Mouse (Mus musculus) cerebellum, postnatal 10 days (tissue): ENCODE measurements at regions not wholly inside any gene's neighbourhood (a gene's known extent, or its start where the extent isn't known, plus 50 kb on each side); places are given as distances from the start of the nearest gene placed in this dataset.

ENCODE experiments used
- DNase-seq, 2 experiments: peaks; one replicate each; pipeline ENCODE4 v3.0.0; 2021; ENCODE audit warnings: mixed read lengths in 2 of 2

- no peak for DNase-seq
These were observed 658.5 kb downstream of the Inhba start for GRCm38 (mm10) chr13:16670047-16670733.

DNA sequence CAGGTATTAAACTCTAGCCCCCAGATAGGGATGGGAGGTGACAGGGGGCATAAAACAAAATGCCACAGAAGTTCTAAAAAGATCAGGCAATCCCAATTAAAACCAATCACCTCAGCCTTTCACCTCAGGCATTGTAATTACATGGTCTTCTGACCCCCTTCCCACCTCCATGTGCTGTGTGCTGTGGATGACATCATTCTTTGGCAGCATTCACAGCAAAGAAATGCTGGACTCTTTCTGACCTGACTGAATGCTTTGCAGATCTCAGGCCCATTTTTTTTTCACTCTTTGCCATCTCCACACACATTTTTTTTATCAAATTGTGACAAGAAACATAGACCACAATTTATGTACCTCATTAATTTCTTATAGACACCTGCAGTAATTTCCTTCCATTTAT is 659.1 kb downstream of the Inhba start:
- DNase-seq: peak; percentile 24 to 25

GRCm38 (mm10) chr13:16676873-16677272 is 665.2 kb downstream of the Inhba start:
- DNase-seq: no peak

GRCm38 (mm10) chr13:16678246-16679024 is 666.8 kb downstream of the Inhba start:
- no peak for DNase-seq

DNA sequence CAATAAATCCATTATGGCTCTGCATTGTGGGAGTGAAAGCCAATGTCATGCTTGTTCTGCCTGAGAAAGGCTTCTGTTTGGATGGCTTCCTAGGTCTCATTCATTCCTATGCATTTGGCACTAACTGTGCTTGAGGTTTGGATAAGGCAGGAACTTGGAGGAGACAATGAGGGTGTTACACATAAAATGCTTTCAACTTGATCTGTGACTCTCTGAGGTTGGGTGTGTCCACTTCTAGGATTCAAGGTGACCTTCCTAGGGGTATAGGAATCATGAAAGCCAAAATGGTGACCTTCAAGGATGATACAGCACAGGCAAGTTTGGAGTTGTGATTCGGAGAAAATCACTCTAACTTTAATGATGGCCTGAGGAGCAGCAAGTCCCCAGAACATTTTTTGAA is 682.5 kb downstream of the Inhba start:
- no peak for DNase-seq

GRCm38 (mm10) chr13:16700934-16701333 is 689.3 kb downstream of the Inhba start:
- no peak for DNase-seq

GRCm38 (mm10) chr13:16702138-16702537 is 690.5 kb downstream of the Inhba start:
- DNase-seq: no peak

DNA sequence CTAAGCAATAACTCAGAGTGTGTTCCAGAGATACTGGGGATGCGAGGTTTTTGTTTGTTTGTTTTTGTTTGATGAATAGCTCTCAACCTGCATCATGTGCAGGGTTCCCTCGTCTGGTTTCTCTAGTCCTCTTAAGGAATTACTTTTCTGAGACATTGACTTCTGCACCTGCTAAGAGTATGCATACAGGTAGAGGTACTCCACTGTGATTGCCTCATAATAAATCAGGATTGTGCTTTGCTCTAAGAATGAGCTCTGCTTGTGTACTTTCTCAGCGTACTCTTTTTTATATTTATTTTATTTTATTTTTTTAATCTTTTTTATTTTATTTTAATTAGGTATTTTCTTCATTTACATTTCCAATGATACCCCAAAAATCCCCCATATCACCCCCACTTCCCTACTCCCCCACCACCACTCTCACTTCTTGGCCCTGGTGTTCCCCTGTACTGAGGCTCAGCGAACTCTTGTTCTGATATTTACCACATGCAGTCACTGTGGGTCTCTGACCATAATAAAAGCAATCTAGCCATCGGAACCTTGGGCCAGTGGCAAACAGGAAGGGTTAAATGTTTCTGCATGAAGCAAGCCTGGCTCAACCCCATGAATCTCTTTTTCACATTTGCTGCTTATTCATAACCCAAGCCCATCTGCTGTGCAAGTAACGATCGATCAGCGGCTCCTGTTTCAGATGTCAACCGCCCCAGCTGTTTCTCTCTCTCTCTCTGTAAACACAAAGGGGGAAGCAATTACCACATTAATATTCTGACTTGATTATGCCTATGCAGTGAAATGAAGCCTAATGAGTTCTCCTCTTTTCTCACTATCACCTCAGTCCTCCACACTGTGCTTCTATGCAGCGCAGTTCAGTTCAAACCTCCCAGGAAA is 693.8 kb downstream of the Inhba start:
- DNase-seq: no peak

DNA sequence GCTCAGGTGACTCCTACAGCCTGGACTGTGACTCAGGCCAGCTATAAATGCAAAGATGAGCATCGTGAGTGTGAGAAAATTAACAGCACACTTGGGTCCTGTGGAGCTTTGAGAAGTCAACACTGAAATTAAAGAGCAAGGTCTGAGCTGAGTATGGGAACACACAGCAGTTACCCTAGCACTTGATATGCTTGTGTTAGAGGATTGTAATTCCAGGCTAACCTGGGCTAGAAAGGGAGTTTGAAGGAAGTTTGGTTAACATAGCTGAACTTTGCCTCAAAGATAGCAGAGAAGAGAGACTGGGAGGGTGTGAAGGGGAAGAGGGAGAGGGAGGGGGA is 694.4 kb downstream of the Inhba start:
- DNase-seq: no peak

DNA sequence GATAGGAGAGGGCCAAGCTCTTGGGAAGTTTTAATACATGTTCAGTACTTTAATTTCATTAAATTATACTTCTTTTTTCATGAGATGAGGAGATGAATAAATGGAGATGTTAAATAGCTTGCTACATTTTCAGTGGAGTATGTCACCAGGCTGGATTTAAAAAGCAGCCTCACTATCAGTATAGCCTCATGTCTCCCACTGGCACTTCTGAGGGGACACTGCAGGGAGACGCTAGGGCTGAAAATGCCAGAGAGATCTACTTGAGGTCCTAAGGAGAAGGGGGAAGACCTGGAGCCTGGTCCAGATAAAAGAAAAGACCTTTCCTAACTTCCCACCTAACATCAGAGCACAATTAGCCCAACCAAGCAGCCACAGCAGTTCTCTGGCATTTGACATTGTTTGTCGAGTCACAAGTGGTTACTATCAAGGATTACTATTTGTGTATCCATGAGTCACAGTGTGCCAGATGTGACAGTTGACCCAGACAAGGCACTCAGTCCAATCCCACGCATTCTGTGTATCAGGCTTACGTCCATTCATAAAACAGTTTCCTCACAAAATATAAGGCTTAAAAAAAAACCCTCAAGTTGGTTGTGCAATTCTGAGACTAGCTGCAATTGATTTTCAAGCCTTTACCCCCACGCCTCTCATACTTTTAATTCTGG is 703.8 kb downstream of the Inhba start:
- DNase-seq: no peak

DNA sequence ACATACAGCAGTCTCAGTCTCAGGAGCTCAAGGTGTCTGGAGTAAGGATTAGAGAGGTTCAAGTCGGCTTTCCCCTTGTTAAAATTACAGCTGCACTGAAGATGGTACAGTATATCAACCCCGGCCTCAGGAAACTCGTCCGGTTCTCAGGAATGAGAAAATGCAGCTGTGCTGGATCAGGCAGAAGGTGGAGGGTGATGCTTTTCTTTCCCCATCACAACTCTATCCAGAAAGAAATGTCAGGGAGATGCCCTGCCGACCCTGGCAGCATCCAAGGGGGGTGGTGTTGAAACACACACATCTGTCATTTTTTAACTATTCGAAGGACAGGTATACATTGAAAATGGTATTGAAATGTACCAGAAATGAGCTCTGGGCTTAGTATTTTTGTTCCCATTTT is 704.7 kb downstream of the Inhba start:
- no peak for DNase-seq

- DNase-seq: no peak
These were observed 705.4 kb downstream of the Inhba start for GRCm38 (mm10) chr13:16716796-16717749.

DNA sequence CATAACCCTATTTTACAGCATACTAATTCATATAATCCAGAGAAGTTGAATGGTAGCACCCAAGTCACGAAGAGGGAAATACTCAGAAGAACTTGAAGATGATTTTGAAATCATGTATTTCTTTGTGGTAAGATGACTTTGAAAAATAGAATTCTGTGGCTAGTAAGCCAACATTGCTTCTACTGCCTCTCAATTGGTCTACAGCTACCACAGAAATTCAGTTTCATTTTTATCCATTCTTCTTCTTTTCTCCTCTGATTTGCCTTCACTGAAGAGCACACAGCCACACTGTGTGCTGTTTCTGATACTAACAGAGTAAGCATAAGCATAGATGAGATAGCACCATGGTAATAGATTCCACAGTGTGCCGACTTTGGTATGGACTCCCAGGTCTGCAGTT is 708.4 kb downstream of the Inhba start:
- no peak for DNase-seq

GRCm38 (mm10) chr13:16725350-16725749 is 713.7 kb downstream of the Inhba start:
- no peak for DNase-seq

- DNase-seq: no peak
These were observed 726.7 kb downstream of the Inhba start for GRCm38 (mm10) chr13:16738313-16738712.

GRCm38 (mm10) chr13:16739563-16739962 is 727.9 kb downstream of the Inhba start:
- no peak for DNase-seq

DNA sequence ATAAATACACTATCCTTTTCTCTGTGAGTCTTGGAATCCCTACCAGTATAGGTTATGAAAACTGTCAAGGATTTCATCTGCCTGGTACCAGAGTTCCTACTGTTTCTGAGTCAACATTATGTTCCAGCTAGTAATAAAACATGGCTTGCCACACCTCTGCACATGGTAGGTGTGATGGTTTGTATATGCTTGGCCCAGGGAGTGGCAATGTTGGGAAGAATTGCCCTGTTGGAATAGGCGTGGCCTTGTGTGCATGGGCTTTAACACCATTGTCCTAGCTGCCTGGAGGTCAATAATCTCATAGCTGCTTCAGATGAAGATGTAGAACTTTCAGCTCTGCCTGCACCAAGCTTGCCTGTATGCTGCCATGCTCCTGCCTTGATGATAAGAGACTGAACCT is 732.6 kb downstream of the Inhba start:
- DNase-seq: no peak

DNA sequence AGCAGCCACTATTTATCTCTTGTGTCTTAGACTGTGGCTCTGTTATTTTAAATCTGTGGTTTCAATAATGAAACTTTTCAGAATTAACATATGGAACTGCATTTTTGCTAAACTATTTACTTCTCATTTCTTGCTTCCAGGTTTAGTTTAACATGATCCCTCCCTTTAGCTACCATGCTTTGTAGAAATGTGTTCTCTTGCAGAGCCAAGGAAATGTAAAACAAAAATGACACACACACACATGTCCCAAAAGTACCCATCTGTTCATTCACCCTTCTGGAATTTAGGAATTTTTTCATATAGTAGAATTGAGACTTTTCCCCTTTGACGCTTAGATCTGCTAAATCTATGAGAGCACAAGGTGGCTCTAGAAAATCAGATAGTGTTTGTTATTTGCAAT is 734.0 kb downstream of the Inhba start:
- DNase-seq: no peak

DNA sequence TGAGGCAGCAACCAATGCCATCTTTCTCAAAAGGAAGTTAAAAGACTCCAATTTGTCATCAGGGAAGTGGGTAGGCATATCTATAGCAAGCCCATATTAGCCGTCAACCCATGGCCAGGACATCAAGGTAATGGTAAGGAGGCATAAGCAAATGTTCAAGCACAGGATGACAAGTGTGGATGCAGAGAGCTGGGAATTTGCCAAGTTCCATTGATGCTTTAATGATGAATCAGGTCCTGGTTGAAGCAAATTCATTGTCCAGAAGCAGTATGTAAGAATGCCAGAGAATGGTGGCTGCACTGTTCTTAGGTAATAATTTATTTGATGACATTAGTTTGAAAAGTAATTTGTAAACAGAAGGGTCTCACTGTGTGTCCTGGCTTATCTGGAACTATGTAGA is 734.8 kb downstream of the Inhba start:
- DNase-seq: no peak

- DNase-seq: peak; percentile 16 to 25
These were observed 744.6 kb downstream of the Inhba start for GRCm38 (mm10) chr13:16756264-16756663.

- DNase-seq: no peak
These were observed 748.4 kb downstream of the Inhba start for GRCm38 (mm10) chr13:16760045-16760444.

DNA sequence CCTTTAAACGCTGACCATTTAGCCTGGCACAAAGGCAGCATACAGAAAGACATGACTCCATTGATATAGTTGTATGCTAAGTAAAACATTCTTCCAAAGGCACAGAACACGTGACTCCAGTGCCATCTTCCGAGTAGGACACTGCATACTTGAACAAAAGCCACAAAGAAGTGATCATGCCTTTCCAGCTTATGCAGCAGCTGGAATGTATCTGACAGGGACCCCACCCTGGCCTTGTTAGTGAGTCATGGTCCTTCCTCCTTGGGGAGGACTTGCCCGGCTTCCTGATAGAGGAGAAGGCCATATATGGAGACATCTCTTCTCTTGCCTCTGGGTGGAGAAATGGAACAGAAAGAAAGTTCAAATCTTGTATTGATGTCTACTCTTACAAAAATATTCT is 749.8 kb downstream of the Inhba start:
- no peak for DNase-seq
